Mouse (Mus musculus) retina, embryonic 14.5 days (tissue): ENCODE results near the gene Gm7942.
"Not testable (repeated sequence)": the region's sequence is repeated elsewhere in the genome, so short reads cannot be mapped to it uniquely, and the experiment has no call there.

Experiments used
- DNase-seq: peaks from one replicate; pipeline ENCODE4 v3.0.0-alpha.2; 2015; ENCODE audit warnings: low spot score

The Gm7942 gene

DNA sequence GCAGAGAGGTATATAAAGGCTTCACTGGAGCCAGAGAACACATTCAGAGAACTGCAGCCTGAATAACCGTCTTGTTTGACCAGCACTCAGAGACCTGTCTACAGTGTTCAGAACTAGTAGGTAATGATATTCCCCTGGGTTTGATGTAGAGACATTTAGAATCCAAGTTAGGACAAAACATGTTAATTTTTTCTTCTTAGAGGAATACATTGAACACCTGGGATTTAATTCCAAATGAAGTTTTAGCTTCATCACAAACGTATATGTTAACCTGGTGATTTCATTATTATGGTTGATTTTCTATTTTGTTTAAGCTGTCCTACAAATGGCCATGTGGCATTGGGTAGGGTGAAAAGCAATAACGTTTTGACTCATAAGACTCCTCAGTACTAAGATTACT is at the start of gene Gm7942:
Gene Gm7942, plus strand, starts transcription at position 301 of the 400 bp plus-strand sequence.
- not testable (repeated sequence) for DNase-seq
